Comparison of ENCODE assay signal across 17 mouse cellular contexts in genomic region chr6:32637568-32638183, GRCm38 (mm10). TPM values are rescaled to one million over a fixed set of nuclear protein-coding genes. Genes with fewer than 3 reads are reported as not detected.
DNase-seq lines count a peak whose midpoint lies in the region; ATAC-seq and TF ChIP-seq lines count a peak whose summit lies in the region.
"Had no signal": no experiment of that assay in that cellular context is flagged by ENCODE, and none has a peak within 500 bp of the region (broad histone marks: within the 10 kb centered on the region; RNA-seq: fewer than 3 reads in every experiment).

No protein-coding gene starts in this region.

- H3K9ac ChIP-seq in heart, embryonic 13.5 days: no peak overlapping the region
- H3K9ac ChIP-seq in heart, embryonic 11.5 days (ENCODE audit: low read depth, low read length): no peak overlapping the region
- no peak overlapping the region for H3K9ac ChIP-seq in heart, postnatal 0 days (replicated peaks; ENCODE audit: low read depth, low read length)
- H3K9ac ChIP-seq: hindbrain, embryonic 12.5 days; limb, embryonic 15.5 days; lung, embryonic 14.5 days had no signal

- no peak for TF ChIP-seq POLR2A in kidney, adult 2 months (IDR thresholded peaks at IDR 0.05; ENCODE audit: low read depth, low read length)

- H3K27ac ChIP-seq in heart, embryonic 13.5 days (replicated peaks): 0 out of 2 replicates have a peak overlapping the region, but pooled peaks have one; percentile 53
- H3K27ac ChIP-seq in heart, embryonic 11.5 days (ENCODE audit: low read depth, low read length): no peak overlapping the region
- peak overlapping the region; percentile 43; the same call in 1 of the 2 replicates for H3K27ac ChIP-seq in heart, postnatal 0 days (ENCODE audit: low read depth)
- H3K27ac ChIP-seq in kidney, adult 2 months (ENCODE audit: insufficient read depth, low read depth, low read length): no peak overlapping the region
- H3K27ac ChIP-seq: forebrain, embryonic 10.5 days; hindbrain, embryonic 12.5 days; limb, embryonic 15.5 days; stomach, postnatal 0 days had no signal

- WGBS in heart, embryonic 13.5 days: 53% methylated on average over 6 of the region's 6 CpGs
- 68% methylated on average over 6 of the region's 6 CpGs for WGBS in heart, embryonic 11.5 days (ENCODE audit: insufficient replicate concordance)
- 47% methylated on average over 6 of the region's 6 CpGs for WGBS in heart, postnatal 0 days
- WGBS in kidney, adult 2 months: 82% methylated on average over 6 of the region's 6 CpGs

- no peak for TF ChIP-seq EP300 in heart, postnatal 0 days (IDR thresholded peaks at IDR 0.05; ENCODE audit: low read depth)

- H3K4me2 ChIP-seq in heart, embryonic 13.5 days: no peak overlapping the region
- H3K4me2 ChIP-seq in heart, embryonic 11.5 days: no peak overlapping the region
- no peak overlapping the region for H3K4me2 ChIP-seq in heart, postnatal 0 days (ENCODE audit: low read depth, low read length)
- H3K4me2 ChIP-seq: hindbrain, embryonic 12.5 days; limb, embryonic 15.5 days; lung, embryonic 14.5 days had no signal

- no peaks in the 10 kb centered on the region for H3K27me3 ChIP-seq in heart, embryonic 13.5 days (replicated peaks)
- no peaks in the 10 kb centered on the region for H3K27me3 ChIP-seq in heart, embryonic 11.5 days (ENCODE audit: control insufficient read depth, insufficient read depth, low read length)
- no peaks in the 10 kb centered on the region for H3K27me3 ChIP-seq in heart, postnatal 0 days (ENCODE audit: control insufficient read depth, insufficient read depth, low read length)
- H3K27me3 ChIP-seq in kidney, adult 2 months (replicated peaks; ENCODE audit: control insufficient read depth, insufficient read depth, low read length): no peaks in the 10 kb centered on the region
- H3K27me3 ChIP-seq: hindbrain, embryonic 12.5 days; limb, embryonic 15.5 days had no signal

- peak; percentile 55 for DNase-seq in MN1 (ENCODE audit: low spot score)
- peak; percentile 3 for DNase-seq in cerebellum, adult 11 months
- DNase-seq in heart, postnatal 0 days (ENCODE audit: low spot score): peak; percentile 15
- DNase-seq in kidney, adult 2 months: no peak
- DNase-seq: adrenal gland, postnatal 10 days; gastrocnemius, postnatal 14 days; kidney, adult 11 months; lung, embryonic 14.5 days had no signal

- ATAC-seq in heart, embryonic 13.5 days (ENCODE audit: extremely low read depth, insufficient number of reproducible peaks, low FRiP score, low TSS enrichment): no peak
- ATAC-seq in heart, embryonic 11.5 days (replicated peaks; ENCODE audit: insufficient number of reproducible peaks, low FRiP score, low TSS enrichment): no peak
- peak; percentile 14; the same call in 1 of the 2 replicates for ATAC-seq in heart, postnatal 0 days (ENCODE audit: insufficient read depth, low read depth)
- no peak for ATAC-seq in monocyte, adult 5-6 weeks (replicated peaks; ENCODE audit: insufficient number of reproducible peaks, low FRiP score, low TSS enrichment, poor library complexity, severe bottlenecking)

- 0 out of 2 replicates have a peak, but pooled peaks cover 3% of the 10 kb centered on the region for H3K9me3 ChIP-seq in heart, embryonic 13.5 days
- H3K9me3 ChIP-seq in heart, embryonic 11.5 days (replicated peaks; ENCODE audit: control insufficient read depth, low read length): no peaks in the 10 kb centered on the region
- 0 out of 2 replicates have a peak, but pooled peaks cover 3% of the 10 kb centered on the region for H3K9me3 ChIP-seq in heart, postnatal 0 days (replicated peaks; ENCODE audit: control insufficient read depth, low read length)
- H3K9me3 ChIP-seq: forebrain, embryonic 10.5 days; hindbrain, embryonic 12.5 days; limb, embryonic 15.5 days had no signal

- H3K4me1 ChIP-seq in heart, embryonic 13.5 days: peaks cover 12% of the 10 kb centered on the region; the same call in 1 of the 2 replicates
- no peaks in the 10 kb centered on the region for H3K4me1 ChIP-seq in heart, embryonic 11.5 days (ENCODE audit: control insufficient read depth, insufficient read depth, low read length)
- H3K4me1 ChIP-seq in heart, postnatal 0 days (ENCODE audit: control insufficient read depth, insufficient read depth): peaks cover 3% of the 10 kb centered on the region; the same call in 1 of the 2 replicates
- H3K4me1 ChIP-seq in kidney, adult 2 months (ENCODE audit: control insufficient read depth, insufficient read depth, low read length): no peaks in the 10 kb centered on the region
- H3K4me1 ChIP-seq: forebrain, embryonic 10.5 days; hindbrain, embryonic 12.5 days; limb, embryonic 15.5 days; megakaryocyte, embryonic 14.5 days had no signal

- TF ChIP-seq CTCF in heart, postnatal 0 days (IDR thresholded peaks at IDR 0.05; ENCODE audit: low read depth): no peak
- TF ChIP-seq CTCF in kidney, adult 2 months (conservative IDR thresholded peaks at IDR 0.05; ENCODE audit: insufficient read depth, insufficient read length, low read depth, low read length): no peak

- H3K4me3 ChIP-seq in heart, embryonic 13.5 days: no peak overlapping the region
- no peak overlapping the region for H3K4me3 ChIP-seq in heart, embryonic 11.5 days (ENCODE audit: low read depth, low read length)
- no peak overlapping the region for H3K4me3 ChIP-seq in heart, postnatal 0 days (ENCODE audit: low read depth, low read length)
- H3K4me3 ChIP-seq in kidney, adult 2 months (ENCODE audit: insufficient read depth, low read depth, low read length): no peak overlapping the region
- H3K4me3 ChIP-seq: forebrain, embryonic 10.5 days; hindbrain, embryonic 12.5 days; limb, embryonic 15.5 days; megakaryocyte, embryonic 14.5 days; myocyte had no signal

- no peaks in the 10 kb centered on the region for H3K36me3 ChIP-seq in heart, embryonic 13.5 days
- H3K36me3 ChIP-seq in heart, embryonic 11.5 days (ENCODE audit: control insufficient read depth, insufficient read depth, low read length): no peaks in the 10 kb centered on the region
- no peaks in the 10 kb centered on the region for H3K36me3 ChIP-seq in heart, postnatal 0 days (replicated peaks; ENCODE audit: control insufficient read depth, insufficient read depth, low read length)
- no peaks in the 10 kb centered on the region for H3K36me3 ChIP-seq in kidney, adult 2 months (ENCODE audit: control insufficient read depth, insufficient read depth, low read length)
- H3K36me3 ChIP-seq: forebrain, embryonic 10.5 days; hindbrain, embryonic 12.5 days; limb, embryonic 15.5 days had no signal

RNA-seq across cellular contexts. Expression of gene Plxna4, which starts 49.7 kb away (rescaled TPM):
- polyA plus RNA-seq in heart, embryonic 13.5 days (2015; fragmentation: Nextera tagmentation; extraction: Ambion mirVana): 5.5 TPM in 2 replicates
- polyA plus RNA-seq in heart, embryonic 11.5 days (2014; fragmentation: Nextera tagmentation; extraction: Ambion mirVana): 9.1 and 9.3 TPM in 2 replicates
- 19.2 and 20.0 TPM in 2 replicates for total RNA-seq in heart, postnatal 0 days (2014; rRNA removed; ENCODE audit: low replicate concordance)
- 3.4 and 3.7 TPM in 2 replicates for polyA plus RNA-seq in heart, postnatal 0 days (2015; fragmentation: Nextera tagmentation; extraction: Ambion mirVana)
- 0.21 to 1.9 TPM in 2 of 3 replicates, not detected in the other for total RNA-seq in monocyte, adult 5-6 weeks (2017)
- polyA plus RNA-seq in kidney, adult 2 months (2012; rRNA removed): 1.7 and 1.8 TPM in 2 replicates

Comparison
In these comparisons a context has a peak if more than half of its experiments do, and no peak if none do; other contexts are left out.
1. H3K27ac ChIP-seq: peak in heart, embryonic 13.5 days (single experiment) and heart, postnatal 0 days (single experiment); none in heart, embryonic 11.5 days (single experiment) and kidney, adult 2 months (single experiment).